In genomic region chr2:132286376-132287076, GRCm38 (mm10) we compare ENCODE assay signal across 10 mouse cellular contexts. TPM values are rescaled to one million over a fixed set of nuclear protein-coding genes. Genes with fewer than 3 reads are reported as not detected.
DNase-seq lines count a peak whose midpoint lies in the region; ATAC-seq and TF ChIP-seq lines count a peak whose summit lies in the region.
"Had no signal": no experiment of that assay in that cellular context is flagged by ENCODE, and none has a peak within 500 bp of the region (broad histone marks: within the 10 kb centered on the region; RNA-seq: fewer than 3 reads in every experiment).

No protein-coding gene starts in this region.

- H3K36me3 ChIP-seq in hindbrain, postnatal 0 days (ENCODE audit: insufficient read depth, low read length): no peaks in the 10 kb centered on the region
- H3K36me3 ChIP-seq in hindbrain, embryonic 14.5 days (replicated peaks; ENCODE audit: control insufficient read depth, insufficient read depth): no peaks in the 10 kb centered on the region
- peaks cover 9% of the 10 kb centered on the region; the same call in 1 of the 2 replicates for H3K36me3 ChIP-seq in E14TG2a.4 (ENCODE audit: insufficient read depth, low read length)
- no peaks in the 10 kb centered on the region for H3K36me3 ChIP-seq in heart, postnatal 0 days (replicated peaks; ENCODE audit: control insufficient read depth, insufficient read depth, low read length)

- H3K27me3 ChIP-seq in hindbrain, postnatal 0 days (ENCODE audit: insufficient read depth, low read length): no peaks in the 10 kb centered on the region
- no peaks in the 10 kb centered on the region for H3K27me3 ChIP-seq in hindbrain, embryonic 14.5 days (ENCODE audit: control insufficient read depth, insufficient read depth, low read length)
- H3K27me3 ChIP-seq in E14TG2a.4 (ENCODE audit: insufficient read depth, low read length): no peaks in the 10 kb centered on the region
- H3K27me3 ChIP-seq in heart, postnatal 0 days (ENCODE audit: control insufficient read depth, insufficient read depth, low read length): no peaks in the 10 kb centered on the region

- no peaks in the 10 kb centered on the region for H3K9me3 ChIP-seq in hindbrain, postnatal 0 days (ENCODE audit: low read length)
- peaks cover 9% of the 10 kb centered on the region; the same call in 1 of the 2 replicates for H3K9me3 ChIP-seq in hindbrain, embryonic 14.5 days (ENCODE audit: control insufficient read depth, low read length)
- H3K9me3 ChIP-seq in E14TG2a.4 (ENCODE audit: low read length): no peaks in the 10 kb centered on the region
- no peaks in the 10 kb centered on the region for H3K9me3 ChIP-seq in heart, postnatal 0 days (replicated peaks; ENCODE audit: control insufficient read depth, low read length)

- H3K4me3 ChIP-seq in hindbrain, postnatal 0 days (ENCODE audit: low read length): no peak overlapping the region
- no peak overlapping the region for H3K4me3 ChIP-seq in hindbrain, embryonic 14.5 days (replicated peaks; ENCODE audit: low read length)
- peak overlapping the region; percentile 67 for H3K4me3 ChIP-seq in E14TG2a.4 (replicated peaks; ENCODE audit: low read length)
- no peak overlapping the region for H3K4me3 ChIP-seq in brown adipose tissue, adult 24 weeks (ENCODE audit: insufficient read depth, low read depth, low read length)
- H3K4me3 ChIP-seq in heart, postnatal 0 days (ENCODE audit: low read depth, low read length): no peak overlapping the region

- H3K27ac ChIP-seq in hindbrain, postnatal 0 days: no peak overlapping the region
- H3K27ac ChIP-seq in hindbrain, embryonic 14.5 days: no peak overlapping the region
- peak overlapping the region; percentile 57 for H3K27ac ChIP-seq in brown adipose tissue, adult 24 weeks (replicated peaks; ENCODE audit: low read depth, low read length)
- peak overlapping the region; percentile 84 for H3K27ac ChIP-seq in heart, postnatal 0 days (ENCODE audit: low read depth)

- 0 out of 2 replicates have a peak, but pooled peaks have one; percentile 58 for TF ChIP-seq EP300 in heart, postnatal 0 days (IDR thresholded peaks at IDR 0.05; ENCODE audit: low read depth)

- no peak for TF ChIP-seq CTCF in hindbrain, postnatal 0 days (IDR thresholded peaks at IDR 0.05; ENCODE audit: low read depth)
- TF ChIP-seq CTCF in E14TG2a.4 (conservative IDR thresholded peaks at IDR 0.05; ENCODE audit: low read length): no peak
- no peak for TF ChIP-seq CTCF in heart, postnatal 0 days (IDR thresholded peaks at IDR 0.05; ENCODE audit: low read depth)

- no peak for ATAC-seq in hindbrain, postnatal 0 days
- no peak for ATAC-seq in hindbrain, embryonic 14.5 days (ENCODE audit: low FRiP score)
- peak; percentile 70 for ATAC-seq in heart, postnatal 0 days (ENCODE audit: insufficient read depth, low read depth)
- ATAC-seq: forebrain, embryonic 14.5 days had no signal

- no peak overlapping the region for H3K9ac ChIP-seq in hindbrain, postnatal 0 days (replicated peaks; ENCODE audit: low read length)
- no peak overlapping the region for H3K9ac ChIP-seq in hindbrain, embryonic 14.5 days
- no peak overlapping the region for H3K9ac ChIP-seq in heart, postnatal 0 days (replicated peaks; ENCODE audit: low read depth, low read length)

- H3K4me2 ChIP-seq in hindbrain, postnatal 0 days (ENCODE audit: low read depth, low read length): no peak overlapping the region
- H3K4me2 ChIP-seq in hindbrain, embryonic 14.5 days (replicated peaks): no peak overlapping the region
- peak overlapping the region; percentile 23; the same call in 1 of the 2 replicates for H3K4me2 ChIP-seq in heart, postnatal 0 days (ENCODE audit: low read depth, low read length)

- peak; percentile 31 for DNase-seq in hindbrain, postnatal 0 days (ENCODE audit: low spot score)
- no peak for DNase-seq in hindbrain, embryonic 14.5 days (ENCODE audit: low spot score)
- peak; percentile 79 for DNase-seq in heart, postnatal 0 days (ENCODE audit: low spot score)
- no peak for DNase-seq in right cerebral cortex, adult 18-20 months
- no peak for DNase-seq in lung, postnatal 10 days
- DNase-seq in layer of hippocampus, adult 18-20 months (ENCODE audit: low spot score in 2 of 2): no peak
- DNase-seq: lung, postnatal 4 days had no signal

- 83% methylated on average over 9 of the region's 9 CpGs for WGBS in hindbrain, postnatal 0 days
- WGBS in hindbrain, embryonic 14.5 days: 88% methylated on average over 9 of the region's 9 CpGs
- 34% methylated on average over 9 of the region's 9 CpGs for WGBS in heart, postnatal 0 days

- peaks cover 4% of the 10 kb centered on the region; the same call in 1 of the 2 replicates for H3K4me1 ChIP-seq in hindbrain, postnatal 0 days (ENCODE audit: insufficient read depth, low read length)
- H3K4me1 ChIP-seq in hindbrain, embryonic 14.5 days (replicated peaks; ENCODE audit: control insufficient read depth, insufficient read depth, low read length): peaks cover 26% of the 10 kb centered on the region
- H3K4me1 ChIP-seq in E14TG2a.4 (replicated peaks; ENCODE audit: low read depth, low read length): peaks cover 76% of the 10 kb centered on the region
- peaks cover 41% of the 10 kb centered on the region for H3K4me1 ChIP-seq in brown adipose tissue, adult 24 weeks (ENCODE audit: control insufficient read depth, insufficient read depth, insufficient read length, low read length)
- H3K4me1 ChIP-seq in heart, postnatal 0 days (ENCODE audit: control insufficient read depth, insufficient read depth): peaks cover 76% of the 10 kb centered on the region

RNA-seq across cellular contexts. Expression of gene Cds2, which starts 23.6 kb away (rescaled TPM):
- 134 and 143 TPM in 2 replicates for total RNA-seq in hindbrain, postnatal 0 days (2014; rRNA removed)
- 38.7 and 39.2 TPM in 2 replicates for polyA plus RNA-seq in hindbrain, postnatal 0 days (2015; fragmentation: Nextera tagmentation; extraction: Ambion mirVana)
- polyA plus RNA-seq in hindbrain, embryonic 14.5 days (2014; fragmentation: Nextera tagmentation; extraction: Ambion mirVana): 57.2 and 59.9 TPM in 2 replicates
- polyA plus RNA-seq in brown adipose tissue, adult 24 weeks (2012; ENCODE audit: insufficient read depth, insufficient read length, missing spikeins): 27.4 and 37.3 TPM in 2 replicates
- total RNA-seq in heart, postnatal 0 days (2014; rRNA removed; ENCODE audit: low replicate concordance): 61.5 and 74.0 TPM in 2 replicates
- 22.6 and 26.7 TPM in 2 replicates for polyA plus RNA-seq in heart, postnatal 0 days (2015; fragmentation: Nextera tagmentation; extraction: Ambion mirVana)
- total RNA-seq in layer of hippocampus, adult 18-20 months (2021): 100 to 1,000 TPM; 276 to 284 TPM

RNA-seq across cellular contexts. Expression of gene Pcna, which starts 33.4 kb away (rescaled TPM):
- 140 and 174 TPM in 2 replicates for total RNA-seq in hindbrain, postnatal 0 days (2014; rRNA removed)
- 130 and 131 TPM in 2 replicates for polyA plus RNA-seq in hindbrain, postnatal 0 days (2015; fragmentation: Nextera tagmentation; extraction: Ambion mirVana)
- polyA plus RNA-seq in hindbrain, embryonic 14.5 days (2014; fragmentation: Nextera tagmentation; extraction: Ambion mirVana): 111 and 120 TPM in 2 replicates
- 46.7 and 56.1 TPM in 2 replicates for polyA plus RNA-seq in brown adipose tissue, adult 24 weeks (2012; ENCODE audit: insufficient read depth, insufficient read length, missing spikeins)
- 142 and 167 TPM in 2 replicates for total RNA-seq in heart, postnatal 0 days (2014; rRNA removed; ENCODE audit: low replicate concordance)
- polyA plus RNA-seq in heart, postnatal 0 days (2015; fragmentation: Nextera tagmentation; extraction: Ambion mirVana): 74.8 and 82.4 TPM in 2 replicates
- 10 to 100 TPM; 48.3 to 49.3 TPM for total RNA-seq in layer of hippocampus, adult 18-20 months (2021)

RNA-seq across cellular contexts. Expression of gene Tmem230, which starts 38.9 kb away (rescaled TPM):
- total RNA-seq in hindbrain, postnatal 0 days (2014; rRNA removed): 39.1 and 44.3 TPM in 2 replicates
- polyA plus RNA-seq in hindbrain, postnatal 0 days (2015; fragmentation: Nextera tagmentation; extraction: Ambion mirVana): 43.3 and 43.8 TPM in 2 replicates
- 47.1 and 48.8 TPM in 2 replicates for polyA plus RNA-seq in hindbrain, embryonic 14.5 days (2014; fragmentation: Nextera tagmentation; extraction: Ambion mirVana)
- 24.9 and 31.3 TPM in 2 replicates for polyA plus RNA-seq in brown adipose tissue, adult 24 weeks (2012; ENCODE audit: insufficient read depth, insufficient read length, missing spikeins)
- total RNA-seq in heart, postnatal 0 days (2014; rRNA removed; ENCODE audit: low replicate concordance): 32.5 and 46.1 TPM in 2 replicates
- 37.1 and 41.8 TPM in 2 replicates for polyA plus RNA-seq in heart, postnatal 0 days (2015; fragmentation: Nextera tagmentation; extraction: Ambion mirVana)
- 10 to 100 TPM; 32.8 to 32.9 TPM for total RNA-seq in layer of hippocampus, adult 18-20 months (2021)

Comparison
In these comparisons a context has a peak if more than half of its experiments do, and no peak if none do; other contexts are left out.
1. DNase-seq: peak in hindbrain, postnatal 0 days (single experiment) and heart, postnatal 0 days (single experiment); none in hindbrain, embryonic 14.5 days (single experiment), right cerebral cortex, adult 18-20 months (single experiment), lung, postnatal 10 days (single experiment) and layer of hippocampus, adult 18-20 months (0 of 2).
2. H3K27ac ChIP-seq: peak in brown adipose tissue, adult 24 weeks (single experiment) and heart, postnatal 0 days (single experiment); none in hindbrain, postnatal 0 days (single experiment) and hindbrain, embryonic 14.5 days (single experiment).